Mouse (Mus musculus) fat pad, adult 2 months (tissue): Measurements from ENCODE around the gene Dusp21.

Experiments
- DNase-seq: peaks from one replicate; pipeline ENCODE4 v3.0.0-alpha.2; 2011; ENCODE audit warnings: low read depth, low spot score; ENCODE audit errors: extremely low read depth

The Dusp21 gene

DNA sequence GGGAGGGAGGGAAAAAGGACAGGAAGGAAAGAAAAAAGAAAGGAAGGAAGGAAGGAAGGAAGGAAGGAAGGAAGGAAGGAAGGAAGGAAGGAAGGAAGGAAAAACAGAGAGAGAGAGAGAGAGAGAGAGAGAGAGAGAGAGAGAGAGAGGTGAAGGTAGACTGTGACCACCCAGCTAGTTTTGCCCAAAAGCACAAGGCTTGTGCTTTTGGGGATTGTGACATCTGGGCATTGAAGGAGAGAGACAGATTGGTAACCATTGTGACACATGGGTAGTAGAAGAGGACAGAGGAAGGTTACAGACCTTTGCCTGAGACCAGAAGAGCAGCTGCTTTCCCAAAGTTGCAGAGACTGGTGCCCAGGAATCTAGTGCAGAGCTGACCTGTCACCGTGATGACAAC is at the start of gene Dusp21:
TSS of gene Dusp21 (plus strand) at position 301 of the 400 bp plus-strand sequence.
- no peak for DNase-seq

DNA sequence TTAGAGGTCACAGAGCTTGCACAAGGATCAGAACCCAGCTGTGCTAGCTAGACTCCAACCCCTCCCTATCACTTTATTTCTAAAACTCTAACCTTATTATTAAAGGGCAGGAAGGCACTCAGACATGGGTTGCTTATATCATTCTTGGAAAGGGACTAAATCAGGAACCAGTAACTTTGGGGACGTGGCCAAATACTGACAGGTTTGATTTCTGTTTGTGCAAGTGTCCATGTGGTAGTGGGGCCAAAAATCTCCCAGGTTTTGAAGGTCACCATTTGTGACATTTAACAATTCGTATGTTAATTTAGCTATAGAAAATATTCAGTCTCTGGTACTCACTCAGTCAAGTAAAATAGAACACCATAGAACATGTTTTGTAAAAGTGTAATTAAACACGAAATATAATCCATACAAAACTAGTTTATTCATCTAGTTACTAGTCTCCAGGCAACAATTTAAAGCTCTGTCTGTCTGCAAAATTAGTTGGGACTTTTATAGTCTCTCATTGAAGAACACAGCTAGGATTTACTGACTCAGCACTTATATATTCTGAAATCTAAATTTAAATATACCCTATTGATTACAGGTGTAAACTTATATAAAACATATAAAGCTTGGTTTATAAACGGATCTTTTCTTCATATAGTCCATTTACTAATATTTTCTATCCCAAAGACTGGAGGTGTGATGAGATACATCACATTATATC is 15.2 kb downstream of the Dusp21 start:
- no peak for DNase-seq

DNA sequence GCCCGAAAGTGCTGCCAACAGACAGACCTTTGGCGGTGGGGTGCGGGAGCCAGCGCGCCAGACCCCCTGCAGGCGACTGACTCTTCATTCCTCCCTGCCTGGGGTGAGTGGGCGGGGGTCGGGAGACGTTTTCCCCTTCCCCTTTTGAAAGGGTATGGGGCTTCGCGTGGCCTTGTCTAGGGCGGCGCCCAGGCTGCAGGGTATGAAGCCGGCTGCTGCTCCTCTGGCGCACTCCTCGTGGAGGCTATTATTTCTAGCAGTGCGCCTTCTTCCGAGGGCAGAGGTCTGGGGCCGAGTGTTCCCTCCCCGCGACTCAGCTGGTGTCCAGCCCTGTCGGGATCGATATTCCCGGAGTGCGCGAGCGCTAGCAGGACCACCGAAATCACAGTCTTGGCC is 16.1 kb downstream of the Dusp21 start:
- no peak for DNase-seq

DNA sequence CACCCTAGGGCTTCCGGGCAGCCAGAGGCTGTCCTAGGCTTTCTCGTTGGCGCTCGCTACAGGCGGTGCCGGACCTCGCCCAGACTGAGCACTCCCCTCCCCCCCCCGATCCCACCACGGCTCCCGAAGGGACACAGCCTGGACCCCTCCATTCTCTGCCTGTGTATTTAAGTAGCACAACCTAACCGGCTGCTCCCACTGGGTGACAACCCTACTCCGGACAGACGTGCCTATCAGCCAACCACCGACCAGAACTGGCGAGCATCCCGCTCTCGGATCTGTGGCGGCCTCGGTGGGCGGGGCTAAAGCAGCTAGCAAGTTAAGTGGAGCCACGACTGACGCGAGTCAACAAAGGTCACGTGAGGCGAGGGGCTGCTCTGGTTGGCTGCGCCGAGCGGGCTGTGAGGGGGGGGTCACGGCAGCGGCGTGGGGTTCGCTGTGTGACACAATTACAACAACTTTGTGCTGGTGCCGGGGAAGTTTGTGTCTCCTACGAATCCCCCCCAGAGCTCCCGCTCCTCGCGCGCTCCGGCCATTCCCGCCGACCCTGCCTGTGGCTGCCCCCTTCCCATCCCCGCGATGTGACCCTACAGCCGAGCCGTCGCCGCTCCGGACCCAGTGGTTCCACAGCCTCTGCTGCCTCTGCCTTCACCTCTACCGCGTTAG is 16.7 kb downstream of the Dusp21 start, which contains the start of gene Kdm6a:
TSS of gene Kdm6a (plus strand) at position 384 of the 666 bp plus-strand sequence.
- peak; percentile 56 for DNase-seq

DNA sequence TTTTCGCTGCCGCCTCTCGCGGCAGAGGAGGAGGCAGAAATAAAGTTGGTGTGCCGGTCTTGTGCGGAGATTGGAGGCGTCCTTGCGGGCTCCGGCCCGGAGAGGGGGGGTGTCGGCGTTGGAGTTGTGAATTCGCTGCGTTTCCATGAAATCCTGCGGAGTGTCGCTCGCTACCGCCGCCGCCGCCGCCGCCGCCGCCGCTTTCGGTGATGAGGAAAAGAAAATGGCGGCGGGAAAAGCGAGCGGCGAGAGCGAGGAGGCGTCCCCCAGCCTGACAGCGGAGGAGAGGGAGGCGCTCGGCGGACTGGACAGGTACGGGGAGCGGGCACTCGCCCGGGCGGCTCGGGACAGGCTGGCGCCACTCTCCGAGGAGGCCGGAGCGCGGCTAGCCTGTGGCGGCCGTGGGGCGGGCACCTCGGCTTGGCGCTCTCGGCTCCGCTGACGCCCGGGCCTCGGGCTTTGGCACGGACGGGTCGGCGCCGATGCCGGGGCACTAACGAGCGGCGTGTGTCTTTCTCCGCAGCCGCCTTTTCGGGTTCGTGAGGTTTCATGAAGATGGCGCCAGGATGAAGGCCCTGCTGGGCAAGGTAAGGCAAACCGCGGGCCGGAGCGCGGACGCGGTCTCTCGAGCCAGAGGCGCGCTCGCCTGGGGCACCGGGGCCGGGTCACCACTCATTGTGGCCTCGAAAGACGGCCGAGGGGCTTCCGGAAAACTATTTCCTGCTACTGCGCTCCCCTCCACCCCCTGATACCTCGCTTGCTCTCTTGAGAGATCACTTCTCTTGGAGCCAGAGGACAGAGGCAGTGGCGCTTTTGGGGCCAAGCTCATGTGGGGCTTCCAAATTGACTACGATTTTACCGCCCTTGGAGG is 17.4 kb downstream of the Dusp21 start:
- no peak for DNase-seq

DNA sequence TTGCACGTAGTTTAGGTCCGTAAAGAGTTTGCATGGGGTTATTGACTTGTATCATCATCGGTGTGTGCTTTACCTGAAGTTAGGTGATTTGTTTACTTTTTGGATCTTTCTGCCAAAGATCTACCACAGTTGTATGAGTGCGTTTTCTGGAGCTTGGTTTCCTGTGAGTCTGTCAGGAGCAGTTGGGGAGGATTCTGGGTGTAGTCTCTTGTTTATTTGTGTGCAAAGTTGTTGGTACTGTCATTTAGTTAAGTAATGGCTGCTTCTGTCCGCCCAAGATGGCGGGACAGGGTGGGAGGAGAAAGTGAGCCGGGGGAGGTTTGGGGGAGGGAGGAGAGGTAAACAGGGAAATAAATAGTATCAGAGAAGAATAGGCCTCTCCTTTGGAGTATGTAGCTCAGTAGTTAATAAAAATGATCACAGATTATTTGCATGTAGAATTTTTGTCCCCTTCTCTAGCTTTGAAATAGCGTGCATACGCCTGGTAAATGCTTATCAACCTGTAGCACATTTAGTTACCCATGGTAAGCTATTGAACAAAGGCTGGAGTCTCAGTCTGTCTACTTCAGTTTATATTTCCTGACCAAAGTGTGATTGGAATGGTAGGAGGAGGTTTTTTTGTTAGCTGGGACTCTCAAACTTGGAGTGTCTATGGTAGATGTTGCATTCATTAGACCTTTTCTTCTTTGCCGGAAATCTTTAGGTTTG is 18.4 kb downstream of the Dusp21 start:
- no peak for DNase-seq

DNA sequence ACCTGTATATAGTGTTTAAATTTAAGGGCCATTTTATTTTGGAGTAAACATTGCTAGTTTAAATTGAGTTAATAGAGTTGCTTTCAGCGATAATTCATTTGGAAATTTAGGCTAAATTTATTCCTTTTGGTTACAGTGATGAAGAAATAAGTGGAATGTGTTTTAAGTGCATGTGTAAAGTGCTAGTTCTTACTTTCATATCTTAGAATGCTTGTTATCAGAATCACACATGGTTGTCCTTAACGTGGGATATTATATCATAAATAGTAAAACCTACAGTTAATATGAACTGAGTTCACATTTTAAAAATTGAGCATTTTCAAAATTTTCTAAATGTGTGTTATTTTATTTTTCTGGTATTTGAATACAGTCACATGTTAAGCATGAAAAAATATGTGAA is 19.5 kb downstream of the Dusp21 start:
- DNase-seq = no peak

DNA sequence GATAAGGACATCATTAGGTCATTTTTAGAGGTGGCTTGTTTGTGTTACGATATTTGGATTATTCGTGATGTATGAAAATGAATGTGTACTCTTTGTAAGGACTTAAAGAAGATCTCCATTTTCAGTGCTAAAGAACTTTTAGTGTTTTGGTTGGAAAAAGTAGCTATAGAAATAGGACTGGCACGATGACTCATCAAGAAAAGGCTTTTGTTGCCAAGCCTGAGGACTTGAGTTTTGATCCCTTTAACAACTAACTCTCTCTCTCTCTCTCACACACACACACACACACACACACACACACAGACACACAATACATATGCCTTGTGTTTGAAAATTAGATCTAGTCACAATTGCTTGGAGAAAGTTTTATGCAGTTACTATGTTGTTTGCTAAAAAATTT is 21.3 kb downstream of the Dusp21 start:
- no peak for DNase-seq

DNA sequence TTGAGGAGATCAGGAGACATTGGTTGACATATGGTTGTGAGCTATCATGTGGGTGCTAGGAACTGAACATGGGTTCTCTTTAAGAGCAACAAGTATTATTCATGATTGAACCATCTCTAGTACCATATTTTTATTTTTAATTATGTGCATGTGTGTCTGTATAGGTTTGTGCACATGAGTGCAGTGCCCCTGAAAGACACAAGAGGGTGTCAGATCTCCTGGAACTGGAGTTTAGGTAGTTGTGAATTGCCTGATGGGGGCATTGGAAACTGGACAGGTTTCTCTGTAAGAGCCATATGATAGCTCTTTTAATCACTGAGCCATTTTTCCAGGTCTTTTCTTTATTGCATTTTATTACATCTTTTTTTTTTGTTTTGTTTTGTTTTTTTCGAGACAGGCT is 23.3 kb downstream of the Dusp21 start:
- no peak for DNase-seq

DNA sequence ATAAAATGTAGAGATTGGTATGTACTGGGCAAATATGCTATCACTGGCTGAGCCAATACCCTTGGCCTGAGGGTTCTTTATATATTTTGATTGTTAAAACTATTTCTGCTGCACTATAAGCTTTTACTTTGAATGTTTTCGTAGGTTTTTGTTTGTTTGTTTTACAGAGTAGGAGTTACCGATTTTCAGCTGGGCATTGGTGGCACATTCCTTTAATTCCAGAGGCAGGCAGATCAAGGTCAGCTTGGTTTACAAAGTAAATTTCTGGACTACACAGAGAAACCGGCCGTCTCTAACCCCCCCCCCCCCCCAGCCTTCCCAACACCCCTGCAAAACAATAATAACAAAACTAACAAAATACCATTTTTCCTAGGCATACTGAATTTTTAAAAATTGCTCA is 29.2 kb downstream of the Dusp21 start:
- no peak for DNase-seq

DNA sequence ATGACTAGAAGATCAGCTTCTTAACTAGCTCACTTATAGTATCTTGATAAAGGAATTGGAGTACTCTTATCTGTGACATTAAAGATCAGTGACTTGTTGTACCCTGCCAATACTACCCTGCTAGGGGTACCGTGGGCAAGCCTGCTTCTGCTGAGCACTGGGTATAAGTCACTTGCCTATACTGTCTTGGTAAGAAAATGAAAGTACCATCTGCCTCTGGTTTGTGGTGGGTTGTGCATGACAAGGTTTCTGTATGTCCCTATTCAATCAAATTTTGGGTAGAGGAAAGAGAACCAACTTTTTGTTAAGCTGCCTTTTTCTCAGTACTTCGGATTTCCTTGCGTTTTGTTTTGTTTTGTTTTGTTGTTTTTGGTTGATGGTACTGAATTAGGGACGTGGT is 32.1 kb downstream of the Dusp21 start:
- no peak for DNase-seq

DNA sequence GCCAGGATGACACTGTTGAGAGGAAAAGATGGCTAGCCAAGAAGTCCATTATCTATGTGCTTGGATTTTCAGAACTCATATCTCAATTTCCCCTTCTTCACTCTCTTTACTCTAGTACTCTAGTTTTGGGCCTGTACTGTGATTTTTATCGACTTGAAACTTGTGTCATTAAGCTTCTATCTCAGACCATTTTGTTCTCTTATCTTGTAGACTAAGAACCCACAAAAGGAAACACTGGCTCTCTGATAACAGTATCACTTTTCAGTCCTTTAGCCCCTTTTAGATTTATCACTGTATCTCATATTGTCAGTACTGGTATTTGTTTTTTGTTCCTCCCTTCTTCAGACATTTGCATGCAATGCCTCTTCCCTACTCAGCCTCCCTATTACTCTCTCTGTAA is 33.8 kb downstream of the Dusp21 start:
- DNase-seq = no peak

DNA sequence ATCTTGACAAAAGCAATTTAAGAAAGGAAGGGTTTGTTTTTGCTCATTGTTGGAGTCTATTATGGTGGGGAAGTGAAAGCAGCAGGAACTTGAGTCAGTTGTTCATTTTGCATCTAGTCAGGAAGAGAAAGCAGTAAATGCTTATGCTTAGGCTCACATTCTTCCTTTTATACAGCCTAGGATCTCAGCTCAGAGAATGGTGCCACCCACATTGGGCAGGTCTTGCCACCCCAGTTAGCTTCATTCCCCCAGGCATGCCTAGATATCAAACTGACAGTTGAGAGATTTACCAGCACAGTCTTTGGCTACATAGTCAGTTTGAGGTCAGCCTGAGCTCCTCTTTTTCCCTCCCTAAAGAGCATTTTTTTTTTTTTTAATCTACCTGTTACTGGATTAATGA is 41.5 kb downstream of the Dusp21 start:
- no peak for DNase-seq

DNA sequence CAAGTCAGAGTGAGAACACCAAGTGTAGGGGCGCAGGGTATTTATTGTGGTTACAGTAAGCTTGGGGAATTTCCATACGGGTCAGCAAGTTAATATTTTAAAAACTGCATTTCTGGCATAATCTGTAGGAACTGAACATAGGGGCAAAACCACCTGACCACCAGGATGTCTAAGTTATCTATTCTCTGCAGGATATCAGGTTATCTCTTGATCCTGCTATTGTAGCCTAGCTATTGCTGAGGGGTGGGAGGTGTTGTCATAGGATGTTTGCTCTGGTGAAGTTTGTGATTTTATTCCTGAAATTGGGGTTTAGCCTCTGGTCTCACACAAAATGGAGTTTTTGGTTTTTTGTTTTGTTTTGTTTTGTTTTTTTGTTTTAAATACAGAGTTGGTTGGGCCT is 42.6 kb downstream of the Dusp21 start:
- no peak for DNase-seq
